Mouse (Mus musculus) small intestine, adult 2 months (tissue): ENCODE results near the gene Aebp2. TPM values are rescaled to one million over a fixed set of nuclear protein-coding genes. Genes with fewer than 3 reads are reported as not detected.
"Not testable (repeated sequence)": the region's sequence is repeated elsewhere in the genome, so short reads cannot be mapped to it uniquely, and the experiment has no call there.

Experiments used
- H3K27ac ChIP-seq: fragments of 200-500 bp; 2 replicates; pipeline ENCODE4 v1.5.1; 2012; ENCODE audit warnings: low read depth, low read length, control low read depth, inconsistent platforms; ENCODE audit not compliant: insufficient read depth
- H3K27me3 ChIP-seq: fragments of 200-500 bp; 2 replicates; pipeline ENCODE4 v1.6.1; 2012; ENCODE audit warnings: mild to moderate bottlenecking, moderate library complexity, low read length, inconsistent platforms; ENCODE audit not compliant: control insufficient read depth, insufficient read depth
- H3K36me3 ChIP-seq: fragments of 200-500 bp; 2 replicates; pipeline ENCODE4 v1.6.1; 2012; ENCODE audit warnings: mild to moderate bottlenecking, low read length, control low read depth, inconsistent platforms; ENCODE audit not compliant: control insufficient read depth, insufficient read depth
- H3K4me1 ChIP-seq: fragments of 200-500 bp; 2 replicates; pipeline ENCODE4 v1.6.1; 2012; ENCODE audit warnings: low read length, inconsistent platforms, mixed read lengths; ENCODE audit not compliant: control insufficient read depth, insufficient read depth, insufficient read length
- H3K4me3 ChIP-seq: fragments of 200-500 bp; 2 replicates; pipeline ENCODE4 v1.5.1; 2012; ENCODE audit warnings: low read depth, mild to moderate bottlenecking, control low read depth, inconsistent platforms, low read length, moderate library complexity
- CTCF ChIP-seq: fragments of 200-500 bp; IDR thresholded peaks from 2 replicates; pipeline ENCODE4 v1.5.1; 2012; ENCODE audit warnings: low read depth, mild to moderate bottlenecking, control low read depth, inconsistent platforms, low read length, moderate library complexity, mixed read lengths; ENCODE audit not compliant: insufficient replicate concordance, insufficient read length; ENCODE audit errors: extremely low read depth
- POLR2A ChIP-seq: fragments of 200-500 bp; IDR thresholded peaks from 2 replicates; pipeline ENCODE4 v1.6.1; 2012; ENCODE audit warnings: low read depth, mild to moderate bottlenecking, control low read depth, inconsistent platforms, low read length, moderate library complexity
- WGBS: fragments of 180-500 bp; shearing (Covaris S2); methylation state at CpG from one replicate; pipeline ENCODE4 v1.1.7; 2018; 5-methylcytosine and 5-hydroxymethylcytosine counted together
- polyA plus RNA-seq: library from polyadenylated mRNA; depleted of rRNA; stranded (reverse); fragments of >200 nt; gene quantifications from 2 replicates; pipeline ENCODE4 v1.2.3, GENCODE M21; 2012; rRNA removed

The Aebp2 gene
- 15.0 and 28.4 TPM in 2 replicates for polyA plus RNA-seq

- TF ChIP-seq POLR2A (no peak), CTCF (no peak)
- 47% methylated on average over 30 of the region's 30 CpGs for WGBS
- peaks cover 5% of the 10 kb centered on the region; the same call in 1 of the 2 replicates for H3K4me1 ChIP-seq
These were observed at the start of gene Aebp2 for GRCm38 (mm10) chr6:140622391-140623225. Gene Aebp2, plus strand, starts transcription at chr6:140622663.

GRCm38 (mm10) chr6:140574943-140575342 is 47.5 kb upstream of the Aebp2 start:
- Histone ChIP-seq H3K4me3 (no peak overlapping the region), H3K4me1 (0 out of 2 replicates have a peak, but pooled peaks cover 3% of the 10 kb centered on the region), H3K36me3 (peaks cover 43% of the 10 kb centered on the region), H3K27me3 (no peaks in the 10 kb centered on the region), H3K27ac (no peak overlapping the region)
- WGBS, result 90% methylated on average over 3 of the region's 3 CpGs
- TF ChIP-seq POLR2A (no peak), CTCF (no peak)

More at GRCm38 (mm10) chr6:140622391-140623225, at the start of gene Aebp2:
- peak within 1 kb of the TSS; percentile 82 for H3K27ac ChIP-seq
- peak within 1 kb of the TSS; percentile 90 for H3K4me3 ChIP-seq
- H3K27me3 ChIP-seq, result no peaks in the 10 kb centered on the region
- no peaks in the 10 kb centered on the region for H3K36me3 ChIP-seq

GRCm38 (mm10) chr6:140576133-140576532 is 46.3 kb upstream of the Aebp2 start:
- 81% methylated on average over 8 of the region's 8 CpGs for WGBS
- Histone ChIP-seq H3K4me3 (no peak overlapping the region), H3K27ac (no peak overlapping the region), H3K27me3 (no peaks in the 10 kb centered on the region), H3K4me1 (0 out of 2 replicates have a peak, but pooled peaks cover 3% of the 10 kb centered on the region), H3K36me3 (peaks cover 45% of the 10 kb centered on the region)
- TF ChIP-seq POLR2A (no peak), CTCF (no peak)

- 82% methylated on average over 18 of the region's 18 CpGs for WGBS
These were observed 45.3 kb upstream of the Aebp2 start for GRCm38 (mm10) chr6:140576961-140577821.

GRCm38 (mm10) chr6:140577822-140578170 is 44.7 kb upstream of the Aebp2 start:
- Histone ChIP-seq H3K4me3 (no peak overlapping the region), H3K27ac (no peak overlapping the region), H3K4me1 (0 out of 2 replicates have a peak, but pooled peaks cover 3% of the 10 kb centered on the region), H3K36me3 (peaks cover 41% of the 10 kb centered on the region), H3K27me3 (no peaks in the 10 kb centered on the region)
- TF ChIP-seq CTCF (no peak), POLR2A (no peak)
- 94% methylated on average over 4 of the region's 4 CpGs for WGBS

More at GRCm38 (mm10) chr6:140576961-140577821, 45.3 kb upstream of the Aebp2 start:
- no peak overlapping the region for H3K27ac ChIP-seq
- TF ChIP-seq POLR2A (no peak), CTCF (peak; percentile 44; the same call in 1 of the 2 replicates)
- peaks cover 41% of the 10 kb centered on the region for H3K36me3 ChIP-seq
- H3K4me3 ChIP-seq, result no peak overlapping the region
- no peaks in the 10 kb centered on the region for H3K27me3 ChIP-seq
- H3K4me1 ChIP-seq, result 0 out of 2 replicates have a peak, but pooled peaks cover 3% of the 10 kb centered on the region

- H3K27me3 ChIP-seq, H3K4me3 ChIP-seq, H3K4me1 ChIP-seq, H3K27ac ChIP-seq: not testable (repeated sequence)
- peaks cover 44% of the 10 kb centered on the region for H3K36me3 ChIP-seq
These were observed 43.5 kb upstream of the Aebp2 start for GRCm38 (mm10) chr6:140578985-140579384.

- H3K36me3 ChIP-seq, result peaks cover 38% of the 10 kb centered on the region
- H3K4me3 ChIP-seq, result no peak overlapping the region
- no peaks in the 10 kb centered on the region for H3K27me3 ChIP-seq
- no peak overlapping the region for H3K27ac ChIP-seq
- no peak for TF ChIP-seq CTCF
- 74% methylated on average over 4 of the region's 4 CpGs for WGBS
- H3K4me1 ChIP-seq, result 0 out of 2 replicates have a peak, but pooled peaks cover 3% of the 10 kb centered on the region
These were observed 42.3 kb upstream of the Aebp2 start for GRCm38 (mm10) chr6:140580170-140580569.
